Mouse (Mus musculus): Measurements from ENCODE around the gene Gpx1.
"Not testable (repeated sequence)": the region's sequence is repeated elsewhere in the genome, so short reads cannot be mapped to it uniquely, and the experiment has no call there.

Gene Gpx1

GRCm38 (mm10) chr9:108338886-108339781 is at the start of gene Gpx1:
Gpx1 (plus strand) TSS chr9:108338903.
- peak; percentile 97 for DNase-seq

- no peak for DNase-seq
Observed at GRCm38 (mm10) chr9:108289347-108289746, 49.4 kb upstream of the Gpx1 start.

GRCm38 (mm10) chr9:108290016-108290750 is 48.5 kb upstream of the Gpx1 start, which contains the start of gene Nicn1:
Nicn1 (plus strand) TSS chr9:108290429.
- DNase-seq = peak; percentile 97

GRCm38 (mm10) chr9:108290773-108291172 is 47.9 kb upstream of the Gpx1 start:
- DNase-seq = no peak

GRCm38 (mm10) chr9:108296453-108297355 is 42.0 kb upstream of the Gpx1 start, which contains the start of gene Amt:
Amt (plus strand) TSS chr9:108296853.
- peak; percentile 42 for DNase-seq

GRCm38 (mm10) chr9:108301853-108302252 is 36.9 kb upstream of the Gpx1 start:
- peak; percentile 25 for DNase-seq

GRCm38 (mm10) chr9:108304716-108305115 is 34.0 kb upstream of the Gpx1 start:
- no peak for DNase-seq

- peak; percentile 13 for DNase-seq
Observed at GRCm38 (mm10) chr9:108305170-108305569, 33.5 kb upstream of the Gpx1 start.

GRCm38 (mm10) chr9:108305629-108306520 is 32.8 kb upstream of the Gpx1 start, which contains the start of the genes Rhoa and Tcta:
Rhoa (plus strand) TSS chr9:108306129.
Tcta (minus strand) TSS chr9:108306160.
- peak; percentile 99 for DNase-seq

GRCm38 (mm10) chr9:108306571-108306980 is 32.1 kb upstream of the Gpx1 start:
- peak; percentile 92 for DNase-seq

GRCm38 (mm10) chr9:108307021-108307807 is 31.5 kb upstream of the Gpx1 start:
- DNase-seq = no peak

GRCm38 (mm10) chr9:108308141-108308540 is 30.6 kb upstream of the Gpx1 start:
- DNase-seq = no peak

- peak; percentile 30 for DNase-seq
Observed at GRCm38 (mm10) chr9:108317572-108317971, 21.1 kb upstream of the Gpx1 start.

GRCm38 (mm10) chr9:108318462-108318861 is 20.2 kb upstream of the Gpx1 start:
- DNase-seq = no peak

GRCm38 (mm10) chr9:108322054-108322453 is 16.6 kb upstream of the Gpx1 start:
- DNase-seq = not testable (repeated sequence)

- DNase-seq = no peak
Observed at GRCm38 (mm10) chr9:108324784-108325183, 13.9 kb upstream of the Gpx1 start.

- DNase-seq = no peak
Observed at GRCm38 (mm10) chr9:108325811-108326210, 12.9 kb upstream of the Gpx1 start.

- DNase-seq = no peak
Observed at GRCm38 (mm10) chr9:108337848-108338550, 704 bp upstream of the Gpx1 start.

- no peak for DNase-seq
Observed at GRCm38 (mm10) chr9:108338551-108338885, 185 bp upstream of the Gpx1 start.

- DNase-seq = peak; percentile 29
Observed at GRCm38 (mm10) chr9:108339886-108340257, 1.2 kb downstream of the Gpx1 start.

All from lung, postnatal 10 days (tissue).